Mouse (Mus musculus): ENCODE data around the gene Ndufs4. TPM values are rescaled to one million over a fixed set of nuclear protein-coding genes. Genes with fewer than 3 reads are reported as not detected.

Ndufs4 gene
- polyA plus RNA-seq, 1 experiment: 1.0 TPM

DNA sequence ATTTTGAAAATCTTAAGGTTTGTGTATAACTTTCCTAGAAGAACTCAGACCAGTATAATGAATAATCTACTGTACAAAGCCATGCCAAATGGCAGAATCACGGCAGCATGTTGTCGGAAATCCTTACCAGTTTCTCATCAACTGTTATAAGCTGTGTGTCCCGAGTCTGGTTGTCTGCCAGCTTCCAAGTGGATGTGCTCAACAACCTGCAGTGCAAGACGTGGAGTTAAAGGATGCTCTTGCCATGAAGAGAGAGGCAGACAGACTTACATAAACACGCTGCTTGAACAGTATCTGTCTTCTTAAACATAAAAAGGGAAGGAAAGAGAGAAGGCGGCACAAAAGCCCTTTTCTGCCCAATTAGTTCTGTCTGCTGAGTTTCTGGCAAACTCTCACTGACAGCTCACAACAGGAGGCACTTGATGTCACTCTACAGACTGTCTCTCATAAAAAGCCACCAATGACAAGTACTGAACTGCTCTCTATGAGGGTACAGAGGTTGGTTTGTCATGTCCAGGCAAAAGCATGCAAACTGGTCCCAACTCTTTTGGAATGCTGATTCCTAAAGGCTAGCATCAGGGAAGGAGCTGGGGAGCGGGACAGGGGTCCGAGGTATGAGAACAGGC, 36.6 kb downstream of the Ndufs4 start:
- Histone ChIP-seq H3K9me3 (ENCODE audit: control insufficient read depth, low read length) (no peaks in the 10 kb centered on the region), H3K27me3 (ENCODE audit: control insufficient read depth) (no peaks in the 10 kb centered on the region), H3K36me3 (ENCODE audit: control insufficient read depth) (peaks cover under 1% of the 10 kb centered on the region; the same call in 1 of the 2 replicates), H3K4me1 (ENCODE audit: control insufficient read depth) (peaks cover under 1% of the 10 kb centered on the region; the same call in 1 of the 2 replicates), H3K4me3 (replicated peaks) (no peak overlapping the region)
- TF ChIP-seq GATA1 (IDR thresholded peaks at IDR 0.05; ENCODE audit: low read length) (no peak), TAL1 (IDR thresholded peaks at IDR 0.05; ENCODE audit: low read length) (no peak)

DNA sequence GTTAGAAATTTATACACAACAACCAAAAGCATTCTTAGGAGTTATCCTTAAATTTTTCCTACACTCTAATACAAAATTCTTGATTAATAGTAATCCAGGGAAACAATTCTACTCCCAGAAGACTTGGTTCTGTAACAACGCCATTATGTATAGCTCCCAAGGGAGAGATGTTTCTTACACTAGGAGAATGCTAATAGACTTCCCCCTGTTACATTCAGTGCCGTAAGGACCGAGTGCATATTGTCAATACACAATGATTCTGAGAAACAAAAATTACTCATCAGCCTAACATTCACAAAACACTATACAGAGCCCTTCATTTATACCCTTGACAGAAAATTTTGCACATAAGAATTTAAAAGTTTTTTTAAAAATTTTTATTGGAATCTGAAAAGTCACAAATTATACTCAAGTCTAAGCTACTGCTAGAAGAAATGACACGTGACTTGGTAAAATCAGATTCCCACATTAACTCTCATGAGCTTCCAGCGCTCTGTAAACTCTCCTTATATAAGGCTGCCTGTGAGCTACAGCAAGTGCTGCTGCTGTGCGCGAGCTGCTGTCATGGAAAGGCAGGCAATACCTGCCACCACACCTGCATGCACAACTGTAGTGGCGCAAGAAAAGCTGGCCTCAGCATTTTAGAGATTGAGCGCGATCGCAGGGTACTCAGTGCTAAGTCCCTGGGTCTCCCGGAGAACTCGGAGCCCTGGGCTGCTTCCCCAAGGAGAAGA, 42.9 kb downstream of the Ndufs4 start:
- TF ChIP-seq GATA1 (IDR thresholded peaks at IDR 0.05; ENCODE audit: low read length): no peak
- no peak for TF ChIP-seq TAL1 (IDR thresholded peaks at IDR 0.05; ENCODE audit: low read length)
- Histone ChIP-seq H3K4me3 (replicated peaks) (no peak overlapping the region), H3K27me3 (ENCODE audit: control insufficient read depth) (no peaks in the 10 kb centered on the region), H3K36me3 (ENCODE audit: control insufficient read depth) (peaks cover 3% of the 10 kb centered on the region; the same call in 1 of the 2 replicates), H3K4me1 (ENCODE audit: control insufficient read depth) (peaks cover 21% of the 10 kb centered on the region), H3K9me3 (ENCODE audit: control insufficient read depth, low read length) (no peaks in the 10 kb centered on the region)

DNA sequence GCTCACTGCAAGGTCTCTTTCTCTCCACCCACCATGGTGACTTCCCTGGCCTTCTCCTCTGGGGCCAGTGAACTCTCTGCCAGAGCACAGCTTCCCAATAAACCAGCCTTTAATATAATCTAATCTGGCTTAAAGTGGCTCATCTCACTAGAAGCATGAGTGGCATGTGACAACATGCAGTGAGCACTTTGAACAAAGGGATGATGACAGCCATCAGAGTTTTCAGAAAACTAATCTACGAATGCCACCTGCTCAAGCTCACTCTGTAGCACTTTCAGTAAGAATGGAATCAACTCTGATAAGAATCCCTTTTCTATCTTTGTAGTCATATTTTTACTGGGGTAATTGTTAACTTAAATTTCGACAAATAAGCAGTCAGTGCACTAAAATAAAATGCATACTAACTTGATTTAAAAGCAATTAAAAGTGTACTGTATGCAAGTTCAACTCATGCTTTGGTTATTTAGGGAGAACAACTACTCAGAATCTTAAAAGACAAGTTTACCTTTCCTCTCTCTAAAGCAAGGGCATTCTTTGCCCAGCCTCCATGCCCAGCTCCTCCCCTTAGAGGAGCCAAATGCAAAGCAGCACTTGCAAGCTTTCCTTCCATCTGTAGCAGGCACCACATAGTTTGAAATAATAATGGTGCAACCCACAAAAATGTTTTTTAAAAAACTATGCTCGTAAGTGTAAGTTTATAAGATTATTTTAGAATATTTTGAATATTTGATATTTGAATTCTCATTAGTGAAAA, 43.7 kb downstream of the Ndufs4 start:
- TF ChIP-seq GATA1 (IDR thresholded peaks at IDR 0.05; ENCODE audit: low read length): no peak
- TF ChIP-seq TAL1 (IDR thresholded peaks at IDR 0.05; ENCODE audit: low read length): no peak

DNA sequence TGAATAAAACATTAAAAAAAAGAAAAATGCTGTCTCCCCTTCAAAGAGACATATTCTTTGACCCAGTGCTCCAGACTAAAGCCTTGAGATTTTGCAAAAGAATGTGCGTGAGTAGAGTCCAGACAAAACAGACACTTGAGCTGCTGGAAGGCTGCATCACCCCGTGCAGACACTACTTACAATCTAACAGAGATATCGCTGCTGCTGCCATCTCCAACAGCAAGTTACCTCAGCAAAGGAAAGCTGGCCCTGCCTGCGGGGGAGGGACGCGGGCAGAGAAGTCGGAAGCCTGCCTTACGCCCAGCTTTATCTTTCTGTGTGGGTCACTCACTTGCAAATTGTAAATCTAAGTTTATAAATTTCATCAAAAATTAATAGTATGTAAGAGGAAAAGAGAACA, 45.1 kb downstream of the Ndufs4 start:
- no peaks in the 10 kb centered on the region for H3K27me3 ChIP-seq (ENCODE audit: control insufficient read depth)
- H3K4me3 ChIP-seq (replicated peaks): no peak overlapping the region
- peaks cover 3% of the 10 kb centered on the region; the same call in 1 of the 2 replicates for H3K36me3 ChIP-seq (ENCODE audit: control insufficient read depth)
- peaks cover 21% of the 10 kb centered on the region for H3K4me1 ChIP-seq (ENCODE audit: control insufficient read depth)
- TF ChIP-seq TAL1 (IDR thresholded peaks at IDR 0.05; ENCODE audit: low read length) (no peak), GATA1 (IDR thresholded peaks at IDR 0.05; ENCODE audit: low read length) (no peak)
- no peaks in the 10 kb centered on the region for H3K9me3 ChIP-seq (ENCODE audit: control insufficient read depth, low read length)

More for the DNA sequence above, 43.7 kb downstream of the Ndufs4 start:
- Histone ChIP-seq H3K4me1 (ENCODE audit: control insufficient read depth) (peaks cover 21% of the 10 kb centered on the region), H3K4me3 (replicated peaks) (no peak overlapping the region), H3K9me3 (ENCODE audit: control insufficient read depth, low read length) (no peaks in the 10 kb centered on the region), H3K36me3 (ENCODE audit: control insufficient read depth) (peaks cover 3% of the 10 kb centered on the region; the same call in 1 of the 2 replicates), H3K27me3 (ENCODE audit: control insufficient read depth) (no peaks in the 10 kb centered on the region)

GRCm38 (mm10) chr13:114319835-114320389, 68.1 kb downstream of the Ndufs4 start:
- peaks cover 5% of the 10 kb centered on the region; the same call in 1 of the 2 replicates for H3K36me3 ChIP-seq (ENCODE audit: control insufficient read depth)
- H3K4me3 ChIP-seq (replicated peaks): no peak overlapping the region
- TF ChIP-seq TAL1 (IDR thresholded peaks at IDR 0.05; ENCODE audit: low read length) (no peak), GATA1 (IDR thresholded peaks at IDR 0.05; ENCODE audit: low read length) (no peak)
- peaks cover 11% of the 10 kb centered on the region for H3K4me1 ChIP-seq (ENCODE audit: control insufficient read depth)
- H3K9me3 ChIP-seq (ENCODE audit: control insufficient read depth, low read length): no peaks in the 10 kb centered on the region
- H3K27me3 ChIP-seq (ENCODE audit: control insufficient read depth): no peaks in the 10 kb centered on the region

GRCm38 (mm10) chr13:114319136-114319535, 68.9 kb downstream of the Ndufs4 start:
- TF ChIP-seq GATA1 (IDR thresholded peaks at IDR 0.05; ENCODE audit: low read length): no peak
- TF ChIP-seq TAL1 (IDR thresholded peaks at IDR 0.05; ENCODE audit: low read length): no peak
- H3K4me1 ChIP-seq (ENCODE audit: control insufficient read depth): peaks cover 14% of the 10 kb centered on the region
- H3K4me3 ChIP-seq (replicated peaks): no peak overlapping the region
- H3K27me3 ChIP-seq (ENCODE audit: control insufficient read depth): no peaks in the 10 kb centered on the region
- H3K36me3 ChIP-seq (ENCODE audit: control insufficient read depth): peaks cover 6% of the 10 kb centered on the region; the same call in 1 of the 2 replicates
- H3K9me3 ChIP-seq (ENCODE audit: control insufficient read depth, low read length): no peaks in the 10 kb centered on the region

DNA sequence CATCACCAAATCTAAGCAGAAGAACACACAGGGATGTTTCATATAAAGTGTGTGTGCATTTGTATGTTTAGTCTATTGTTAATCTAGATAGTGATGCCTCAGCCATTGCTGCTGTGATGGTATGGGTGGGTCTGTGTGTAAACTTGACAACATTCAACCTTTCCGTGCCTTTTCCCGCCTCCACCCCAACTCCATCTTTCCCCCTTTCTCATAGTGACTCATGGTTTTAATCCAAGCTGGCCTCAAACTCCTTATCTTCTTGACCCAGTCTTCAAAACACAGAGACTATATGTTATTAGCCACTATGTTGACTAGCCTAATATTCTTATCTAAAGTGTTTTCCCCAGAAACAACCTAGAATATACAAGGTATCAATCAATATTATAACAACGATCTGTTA, 72.7 kb downstream of the Ndufs4 start:
- TF ChIP-seq TAL1 (IDR thresholded peaks at IDR 0.05; ENCODE audit: low read length) (no peak), GATA1 (IDR thresholded peaks at IDR 0.05; ENCODE audit: low read length) (no peak)
- Histone ChIP-seq H3K9me3 (ENCODE audit: control insufficient read depth, low read length) (peaks cover 2% of the 10 kb centered on the region; the same call in 1 of the 2 replicates), H3K4me1 (ENCODE audit: control insufficient read depth) (peaks cover 14% of the 10 kb centered on the region), H3K36me3 (ENCODE audit: control insufficient read depth) (peaks cover 9% of the 10 kb centered on the region), H3K4me3 (replicated peaks) (no peak overlapping the region), H3K27me3 (ENCODE audit: control insufficient read depth) (no peaks in the 10 kb centered on the region)

GRCm38 (mm10) chr13:114314953-114315352, 73.1 kb downstream of the Ndufs4 start:
- no peak overlapping the region for H3K4me3 ChIP-seq (replicated peaks)
- no peaks in the 10 kb centered on the region for H3K27me3 ChIP-seq (ENCODE audit: control insufficient read depth)
- peaks cover 9% of the 10 kb centered on the region for H3K36me3 ChIP-seq (ENCODE audit: control insufficient read depth)
- TF ChIP-seq TAL1 (IDR thresholded peaks at IDR 0.05; ENCODE audit: low read length) (no peak), GATA1 (IDR thresholded peaks at IDR 0.05; ENCODE audit: low read length) (no peak)
- peaks cover 12% of the 10 kb centered on the region for H3K4me1 ChIP-seq (ENCODE audit: control insufficient read depth)
- H3K9me3 ChIP-seq (ENCODE audit: control insufficient read depth, low read length): peaks cover 2% of the 10 kb centered on the region; the same call in 1 of the 2 replicates

Measured in erythroblast, embryonic 14.5 days (primary cell).